Mouse (Mus musculus) small intestine, adult 2 months (tissue): Measurements from ENCODE around the gene Phf2. TPM values are rescaled to one million over a fixed set of nuclear protein-coding genes. Genes with fewer than 3 reads are reported as not detected.

Source experiments
- H3K27ac ChIP-seq: fragments of 200-500 bp; 2 replicates; pipeline ENCODE4 v1.5.1; 2012; ENCODE audit warnings: low read depth, low read length, control low read depth, inconsistent platforms; ENCODE audit not compliant: insufficient read depth
- H3K27me3 ChIP-seq: fragments of 200-500 bp; 2 replicates; pipeline ENCODE4 v1.6.1; 2012; ENCODE audit warnings: mild to moderate bottlenecking, moderate library complexity, low read length, inconsistent platforms; ENCODE audit not compliant: control insufficient read depth, insufficient read depth
- H3K36me3 ChIP-seq: fragments of 200-500 bp; 2 replicates; pipeline ENCODE4 v1.6.1; 2012; ENCODE audit warnings: mild to moderate bottlenecking, low read length, control low read depth, inconsistent platforms; ENCODE audit not compliant: control insufficient read depth, insufficient read depth
- H3K4me1 ChIP-seq: fragments of 200-500 bp; 2 replicates; pipeline ENCODE4 v1.6.1; 2012; ENCODE audit warnings: low read length, inconsistent platforms, mixed read lengths; ENCODE audit not compliant: control insufficient read depth, insufficient read depth, insufficient read length
- H3K4me3 ChIP-seq: fragments of 200-500 bp; 2 replicates; pipeline ENCODE4 v1.5.1; 2012; ENCODE audit warnings: low read depth, mild to moderate bottlenecking, control low read depth, inconsistent platforms, low read length, moderate library complexity
- CTCF ChIP-seq: fragments of 200-500 bp; IDR thresholded peaks from 2 replicates; pipeline ENCODE4 v1.5.1; 2012; ENCODE audit warnings: low read depth, mild to moderate bottlenecking, control low read depth, inconsistent platforms, low read length, moderate library complexity, mixed read lengths; ENCODE audit not compliant: insufficient replicate concordance, insufficient read length; ENCODE audit errors: extremely low read depth
- POLR2A ChIP-seq: fragments of 200-500 bp; IDR thresholded peaks from 2 replicates; pipeline ENCODE4 v1.6.1; 2012; ENCODE audit warnings: low read depth, mild to moderate bottlenecking, control low read depth, inconsistent platforms, low read length, moderate library complexity
- WGBS: fragments of 180-500 bp; shearing (Covaris S2); methylation state at CpG from one replicate; pipeline ENCODE4 v1.1.7; 2018; 5-methylcytosine and 5-hydroxymethylcytosine counted together
- polyA plus RNA-seq: library from polyadenylated mRNA; depleted of rRNA; stranded (reverse); fragments of >200 nt; gene quantifications from 2 replicates; pipeline ENCODE4 v1.2.3, GENCODE M21; 2012

The Phf2 gene
- polyA plus RNA-seq, 1 experiment: 11.0 TPM

GRCm38 (mm10) chr13:48850326-48850725 lies 20.6 kb downstream of the Phf2 start:
- Histone ChIP-seq H3K27me3 (no peaks in the 10 kb centered on the region), H3K4me1 (peaks cover 23% of the 10 kb centered on the region; the same call in 1 of the 2 replicates), H3K4me3 (no peak overlapping the region), H3K27ac (no peak overlapping the region), H3K36me3 (no peaks in the 10 kb centered on the region)
- 87% methylated on average over 2 of the region's 2 CpGs for WGBS
- TF ChIP-seq POLR2A: no peak
- TF ChIP-seq CTCF: no peak

- Histone ChIP-seq H3K4me1 (peaks cover 18% of the 10 kb centered on the region; the same call in 1 of the 2 replicates), H3K36me3 (no peaks in the 10 kb centered on the region), H3K4me3 (no peak overlapping the region), H3K27me3 (no peaks in the 10 kb centered on the region), H3K27ac (no peak overlapping the region)
- WGBS: 33% methylated on average over 3 of the region's 3 CpGs
- no peak for TF ChIP-seq POLR2A
- TF ChIP-seq CTCF: no peak
Measured at GRCm38 (mm10) chr13:48849155-48849554, 21.8 kb downstream of the Phf2 start.

DNA sequence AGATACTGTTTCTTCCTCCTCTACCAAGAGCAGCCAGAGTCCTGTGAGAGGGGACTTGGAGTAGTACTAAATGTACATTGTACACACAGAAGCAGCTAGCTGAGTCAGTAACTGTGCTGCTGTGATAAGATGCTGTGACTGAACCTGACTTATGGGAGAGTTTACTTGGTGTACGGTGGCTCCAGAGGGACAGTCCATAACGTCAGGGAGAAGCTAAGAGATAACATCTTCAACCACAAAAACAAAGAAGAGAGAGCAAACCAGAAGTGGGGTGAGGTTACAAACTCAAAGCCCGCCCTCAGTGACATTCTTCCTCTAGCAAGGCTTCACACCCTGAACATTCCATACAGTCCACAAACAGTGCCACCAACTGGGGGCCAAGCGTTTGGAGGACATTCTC lies 25.6 kb downstream of the Phf2 start:
- WGBS: 51% methylated on average over 4 of the region's 4 CpGs
- H3K4me1 ChIP-seq: peaks cover 14% of the 10 kb centered on the region; the same call in 1 of the 2 replicates
- H3K4me3 ChIP-seq: no peak overlapping the region
- TF ChIP-seq POLR2A: no peak
- no peak for TF ChIP-seq CTCF
- H3K36me3 ChIP-seq: no peaks in the 10 kb centered on the region
- no peak overlapping the region for H3K27ac ChIP-seq
- H3K27me3 ChIP-seq: no peaks in the 10 kb centered on the region

DNA sequence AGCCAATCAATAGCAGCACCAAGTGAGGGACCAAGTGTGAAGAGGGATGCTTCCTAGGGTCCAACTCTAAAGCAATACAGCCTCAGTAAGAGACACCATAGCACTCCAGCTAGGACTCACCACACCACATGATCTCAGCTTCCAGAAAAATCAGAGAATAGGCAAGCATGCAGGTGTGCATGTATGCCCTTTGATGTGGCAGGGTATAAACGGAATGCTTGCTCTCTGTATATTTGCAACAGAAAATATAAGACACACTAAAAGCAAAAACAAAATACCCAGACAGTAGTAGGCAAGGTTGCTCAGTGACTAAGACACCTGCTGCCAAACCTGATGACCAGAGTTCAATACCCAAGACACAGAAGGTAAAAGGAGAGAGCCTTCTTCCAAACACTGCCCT lies 27.4 kb downstream of the Phf2 start:
- 68% methylated on average over 1 of the region's 1 CpGs for WGBS
- H3K27ac ChIP-seq: no peak overlapping the region
- peaks cover 14% of the 10 kb centered on the region; the same call in 1 of the 2 replicates for H3K4me1 ChIP-seq

DNA sequence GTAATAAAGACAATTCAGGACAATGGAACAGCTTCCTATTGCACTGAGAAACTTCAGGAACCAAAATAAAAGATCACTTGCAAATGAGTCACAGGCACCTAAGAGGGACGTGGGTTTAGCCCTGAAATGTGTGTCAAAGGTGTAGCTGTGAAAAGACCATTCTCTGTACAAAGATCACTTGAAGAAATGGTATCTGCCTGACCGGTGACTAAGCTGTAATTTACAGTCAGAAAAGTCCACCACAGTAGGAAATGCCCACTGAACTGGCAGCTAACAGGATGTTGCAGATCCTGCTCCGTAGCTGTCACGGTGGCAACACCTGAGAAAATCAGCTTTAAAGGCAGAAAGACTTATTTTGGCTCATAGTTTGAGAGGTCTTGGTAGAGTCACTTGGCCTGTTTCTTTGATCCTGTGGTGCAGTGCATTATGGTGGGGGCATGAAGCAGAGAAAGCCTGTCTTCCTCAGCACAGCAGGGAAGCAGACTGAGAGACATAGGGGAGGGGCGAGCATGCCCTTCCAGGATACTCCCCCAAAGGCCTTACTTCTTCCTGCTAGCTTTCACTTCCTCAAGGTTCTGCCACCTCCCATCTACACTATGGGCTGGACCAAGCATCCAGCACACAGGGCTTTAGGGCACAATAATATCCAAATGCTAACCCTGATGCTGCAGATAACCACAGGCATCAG lies 28.9 kb downstream of the Phf2 start:
- H3K27ac ChIP-seq: peak overlapping the region; percentile 42; the same call in 1 of the 2 replicates
- no peaks in the 10 kb centered on the region for H3K36me3 ChIP-seq
- no peaks in the 10 kb centered on the region for H3K27me3 ChIP-seq
- 39% methylated on average over 5 of the region's 5 CpGs for WGBS
- no peak overlapping the region for H3K4me3 ChIP-seq
- TF ChIP-seq POLR2A: no peak
- H3K4me1 ChIP-seq: peaks cover 12% of the 10 kb centered on the region; the same call in 1 of the 2 replicates

More for the DNA sequence above, 27.4 kb downstream of the Phf2 start:
- TF ChIP-seq POLR2A (no peak), CTCF (no peak)
- Histone ChIP-seq H3K36me3 (no peaks in the 10 kb centered on the region), H3K4me3 (no peak overlapping the region), H3K27me3 (no peaks in the 10 kb centered on the region)

GRCm38 (mm10) chr13:48838284-48838683 lies 32.6 kb downstream of the Phf2 start:
- TF ChIP-seq POLR2A: no peak
- TF ChIP-seq CTCF: no peak

DNA sequence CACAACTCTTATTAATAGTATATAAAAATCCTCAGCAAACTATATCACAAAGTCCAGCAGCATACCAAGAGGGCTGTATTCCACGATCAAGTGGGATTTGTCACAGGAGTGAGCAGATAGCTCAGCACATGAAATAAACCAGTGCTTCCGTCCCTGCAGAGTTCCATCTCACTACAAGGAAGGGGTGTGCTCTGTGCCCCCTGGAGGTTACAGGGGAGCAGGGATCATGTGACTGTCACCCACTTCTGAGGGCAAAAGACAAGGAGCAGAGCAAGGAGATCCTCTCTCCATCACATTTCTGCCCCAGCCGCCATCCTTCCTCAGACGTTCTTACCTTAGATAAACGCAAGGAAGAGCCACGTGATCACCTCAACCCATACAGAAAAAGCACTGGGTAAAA lies 33.4 kb downstream of the Phf2 start:
- Histone ChIP-seq H3K4me1 (peaks cover 9% of the 10 kb centered on the region; the same call in 1 of the 2 replicates), H3K36me3 (no peaks in the 10 kb centered on the region), H3K4me3 (no peak overlapping the region), H3K27ac (no peak overlapping the region), H3K27me3 (no peaks in the 10 kb centered on the region)
- WGBS: 75% methylated on average over 6 of the region's 6 CpGs
- TF ChIP-seq CTCF: no peak
- no peak for TF ChIP-seq POLR2A

More at GRCm38 (mm10) chr13:48838284-48838683, 32.6 kb downstream of the Phf2 start:
- H3K4me1 ChIP-seq: peaks cover 11% of the 10 kb centered on the region; the same call in 1 of the 2 replicates
- 73% methylated on average over 2 of the region's 2 CpGs for WGBS
- no peak overlapping the region for H3K4me3 ChIP-seq
- no peaks in the 10 kb centered on the region for H3K36me3 ChIP-seq
- no peaks in the 10 kb centered on the region for H3K27me3 ChIP-seq
- no peak overlapping the region for H3K27ac ChIP-seq
